Mouse (Mus musculus) layer of hippocampus, adult 2 months (tissue): ENCODE results near the gene Zfhx2. TPM values are rescaled to one million over a fixed set of nuclear protein-coding genes. Genes with fewer than 3 reads are reported as not detected.

Source experiments
- DNase-seq, 2 experiments: peaks; one replicate each; pipeline ENCODE4 v3.0.0; 2022; ENCODE audit warnings: low spot score in 2 of 2
- H3K27ac ChIP-seq: fragments of 200-600 bp; 2 replicates; pipeline ENCODE4 v1.8.1; 2022
- H3K4me3 ChIP-seq: fragments of 200-600 bp; 2 replicates; pipeline ENCODE4 v1.8.1; 2022; ENCODE audit warnings: mild to moderate bottlenecking
- CTCF ChIP-seq: fragments of 200-600 bp; conservative IDR thresholded peaks from 2 replicates; pipeline ENCODE4 v1.8.1; 2022; ENCODE audit warnings: antibody characterized with exemption, mild to moderate bottlenecking, moderate library complexity
- long read RNA-seq, 2 experiments: library from polyadenylated mRNA; stranded (forward); transcript quantifications; one replicate each; pipeline ENCODE4 v2.0.0; 2021; ENCODE audit warnings: borderline mapping rate in 2 of 2
- total RNA-seq, 2 experiments: library from RNA; stranded (reverse); gene quantifications; 2 replicates each; pipeline ENCODE4 v1.2.3; 2021

Gene Zfhx2
- total RNA-seq: 10 to 100 TPM; 55.5 to 67.3 TPM
- long read RNA-seq, experiment 1, partial matches to known transcripts: 15 of 16 reads
- long read RNA-seq, experiment 1, other reads (novel, unspliced or antisense): 1 of 16 reads
- long read RNA-seq, experiment 2, partial matches to known transcripts: 4 of 14 reads
- long read RNA-seq, experiment 2, other reads (novel, unspliced or antisense): 10 of 14 reads

DNA sequence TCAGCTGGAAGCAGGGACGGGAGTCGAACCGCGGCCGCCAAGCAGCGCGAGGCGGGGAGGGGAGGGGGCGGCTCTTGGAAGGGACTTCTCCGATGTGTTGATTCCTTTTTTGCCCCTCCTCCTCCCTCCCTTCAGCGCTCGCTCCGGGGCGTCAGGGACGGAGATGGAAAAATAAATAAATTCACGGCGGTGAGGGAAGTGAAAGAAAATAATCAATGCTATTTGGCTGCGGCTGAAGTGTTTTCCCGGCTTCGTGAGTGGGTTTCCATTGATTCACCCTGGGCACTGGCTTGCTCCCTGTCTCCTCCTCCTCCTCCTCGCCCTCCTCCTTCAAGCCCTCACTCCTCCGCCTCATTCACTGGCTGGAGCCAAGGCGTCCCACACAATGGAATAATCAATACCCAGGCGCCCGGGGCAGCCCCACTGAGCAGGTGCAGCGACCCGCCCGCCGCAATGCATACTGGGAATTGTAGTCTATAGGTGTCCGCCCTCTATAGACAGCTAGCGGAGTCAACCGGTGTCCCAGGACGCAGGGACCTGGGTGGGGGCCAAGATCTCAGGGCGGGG lies at the start of gene Zfhx2:
Zfhx2 (minus strand) TSS at position 314 of the 567 bp plus-strand sequence.
- peak; percentile 59 for TF ChIP-seq CTCF
- H3K27ac ChIP-seq: peak within 1 kb of the TSS; percentile 96
- H3K4me3 ChIP-seq: peak within 1 kb of the TSS; percentile 85
- DNase-seq: peak; percentile 96 to 98

DNA sequence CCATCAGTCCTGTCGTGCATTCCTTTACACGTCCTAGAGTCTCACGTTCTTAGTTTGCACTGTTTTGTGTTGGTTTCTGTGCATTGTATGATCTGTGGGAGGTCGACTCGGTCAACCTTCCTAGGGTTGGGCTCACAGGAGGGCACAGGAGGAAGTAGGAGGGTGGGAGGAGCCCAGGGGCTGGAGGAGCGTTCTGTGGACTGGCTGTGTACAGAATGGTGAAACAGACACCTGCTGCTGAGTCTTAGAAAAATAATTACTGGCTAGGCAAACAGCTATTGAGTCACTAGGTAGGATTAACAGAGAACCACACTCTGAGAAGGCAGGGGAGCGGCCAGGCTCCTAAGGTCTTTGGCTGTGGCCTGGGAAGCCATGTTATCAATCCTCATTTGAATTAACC lies 47.2 kb upstream of the Zfhx2 start:
- no peak overlapping the region for H3K4me3 ChIP-seq
- DNase-seq: no peak
- no peak overlapping the region for H3K27ac ChIP-seq
- no peak for TF ChIP-seq CTCF

DNA sequence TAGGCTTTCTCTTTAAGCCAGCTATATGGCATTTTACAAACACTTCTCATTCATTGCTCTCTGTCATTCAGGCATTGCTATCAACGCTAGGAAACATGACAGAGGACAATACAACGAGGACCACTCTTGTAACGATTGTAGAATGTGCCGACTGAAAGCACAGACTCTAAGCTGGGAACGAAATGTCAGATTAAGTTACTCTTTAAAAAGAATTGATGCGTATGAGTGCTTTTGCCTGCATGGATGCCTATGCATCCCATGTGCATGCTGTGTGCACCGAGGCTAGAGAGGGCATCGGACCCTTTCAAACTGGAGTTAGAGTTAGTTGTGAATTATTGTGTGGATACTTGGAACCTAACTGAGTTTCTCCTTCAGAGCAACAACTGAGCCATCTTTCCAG lies 43.6 kb upstream of the Zfhx2 start:
- Histone ChIP-seq H3K27ac (no peak overlapping the region), H3K4me3 (no peak overlapping the region)
- DNase-seq: no peak
- no peak for TF ChIP-seq CTCF

DNA sequence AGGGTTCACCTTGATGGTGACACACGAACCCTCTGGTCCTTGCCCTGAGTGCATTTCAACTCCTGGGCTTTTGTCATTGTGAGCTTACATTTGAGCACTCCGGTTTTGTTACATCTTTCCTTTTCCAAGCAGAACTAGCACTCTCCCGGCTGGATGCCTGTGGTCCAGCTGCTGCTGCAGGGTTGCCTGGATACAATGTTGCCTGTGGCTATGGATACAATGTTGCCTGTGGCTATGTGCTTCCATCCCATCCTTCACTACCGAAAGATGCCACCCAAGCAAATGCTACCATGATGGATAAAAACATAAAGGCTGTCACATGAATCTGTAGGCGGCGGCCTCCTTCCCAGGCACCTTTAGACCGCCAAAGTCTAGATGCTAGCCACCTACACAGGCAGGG lies 34.4 kb upstream of the Zfhx2 start:
- H3K4me3 ChIP-seq: no peak overlapping the region
- no peak for TF ChIP-seq CTCF
- DNase-seq: no peak
- H3K27ac ChIP-seq: peak overlapping the region; percentile 67

DNA sequence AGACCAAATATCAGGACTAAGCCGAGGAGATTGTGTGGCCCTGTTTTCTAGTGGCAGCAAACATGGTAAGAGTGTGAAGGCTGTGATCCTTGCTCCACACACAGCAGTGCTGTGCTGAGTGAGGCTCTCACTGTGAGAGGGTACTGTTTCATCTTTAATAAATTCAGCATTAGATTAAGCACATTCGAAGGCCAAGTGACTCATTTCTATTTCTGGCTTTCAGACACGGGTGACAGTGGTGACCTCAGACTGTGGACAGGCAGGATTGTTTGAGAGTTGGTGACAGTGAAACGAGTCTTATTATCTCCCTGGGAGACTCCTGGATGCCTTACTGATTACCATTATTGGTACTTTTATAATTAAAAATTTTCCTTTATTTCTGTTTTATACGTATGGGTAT lies 33.6 kb upstream of the Zfhx2 start:
- no peak for TF ChIP-seq CTCF
- Histone ChIP-seq H3K4me3 (no peak overlapping the region), H3K27ac (peak overlapping the region; percentile 67)
- DNase-seq: no peak

DNA sequence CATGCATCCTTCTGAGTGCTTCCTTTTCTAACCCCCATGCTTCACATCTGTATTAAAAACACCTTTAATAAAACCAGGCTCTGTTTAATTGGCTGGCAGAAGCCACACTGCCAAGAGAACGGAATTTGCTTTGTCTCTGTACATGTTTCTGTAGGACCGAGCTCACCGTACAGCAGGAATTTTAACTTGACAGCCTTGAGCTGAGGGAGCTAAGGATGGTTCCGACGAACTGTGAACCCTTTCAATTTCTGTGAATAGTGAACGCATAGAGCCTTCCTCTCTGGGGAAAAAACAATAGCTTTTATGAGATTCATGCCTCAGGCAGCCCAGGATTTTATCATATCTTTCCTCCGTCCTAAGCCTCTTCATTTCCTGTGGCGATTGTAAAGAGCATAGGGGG lies 30.2 kb upstream of the Zfhx2 start:
- TF ChIP-seq CTCF: no peak
- DNase-seq: no peak
- H3K27ac ChIP-seq: peak overlapping the region; percentile 72

DNA sequence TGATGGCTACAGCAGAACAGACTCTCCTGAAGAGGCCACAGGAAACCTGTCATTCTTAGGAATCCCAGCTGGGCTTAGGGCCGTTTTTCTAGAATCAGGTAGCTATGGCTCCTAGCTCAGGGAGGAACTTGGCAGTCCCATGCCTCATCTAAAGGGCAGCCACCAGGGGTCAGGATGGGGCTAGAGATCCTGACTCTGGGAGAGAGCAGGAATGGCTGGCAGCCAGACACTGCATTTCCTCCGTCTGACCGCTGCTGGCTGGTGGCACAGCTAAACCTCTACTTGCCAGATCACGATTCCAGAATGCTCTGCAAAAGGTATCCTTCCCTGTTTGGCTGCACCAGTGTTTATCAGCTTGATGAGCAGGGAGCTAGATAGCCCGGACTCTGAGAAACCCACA lies 29.8 kb upstream of the Zfhx2 start:
- peak overlapping the region; percentile 72 for H3K27ac ChIP-seq
- H3K4me3 ChIP-seq: no peak overlapping the region
- peak; percentile 74 for TF ChIP-seq CTCF
- DNase-seq: peak in 1 of 2 experiments; percentile 68

More for the DNA sequence above, 30.2 kb upstream of the Zfhx2 start:
- no peak overlapping the region for H3K4me3 ChIP-seq

DNA sequence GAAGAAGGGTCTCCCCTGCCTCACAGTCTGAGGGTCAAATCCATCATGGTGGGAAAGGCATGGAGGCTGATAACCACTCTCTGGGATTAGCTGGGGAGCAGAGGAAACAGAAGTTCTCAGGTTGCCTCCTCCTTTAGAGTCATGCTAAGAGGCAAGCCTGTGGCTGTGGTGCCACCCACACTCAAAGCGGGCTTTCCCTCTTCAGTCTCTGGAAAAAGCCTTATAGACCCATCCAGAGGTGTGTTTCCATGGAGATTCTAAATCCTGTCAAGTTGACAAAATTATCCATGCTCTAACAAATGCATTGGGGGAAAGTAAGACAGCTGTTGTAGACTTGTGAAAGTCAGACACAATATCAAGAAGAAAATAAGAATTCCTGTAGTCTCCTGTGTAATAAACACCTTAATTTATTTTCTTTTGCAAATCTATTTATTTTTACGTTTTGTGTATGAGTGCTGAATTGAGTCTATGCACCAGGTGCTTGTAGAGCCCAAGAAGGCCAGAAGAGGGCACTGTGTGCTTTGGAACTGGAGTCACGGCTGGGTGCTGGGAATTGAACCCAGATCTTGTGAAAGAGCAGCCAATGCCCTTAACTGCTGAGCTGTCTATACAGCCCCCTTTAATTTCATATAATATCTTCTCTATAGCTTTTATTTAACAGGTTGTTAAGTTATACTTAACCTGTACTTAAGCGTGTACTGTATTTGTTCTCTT lies 27.5 kb upstream of the Zfhx2 start:
- DNase-seq: no peak
- H3K27ac ChIP-seq: no peak overlapping the region

DNA sequence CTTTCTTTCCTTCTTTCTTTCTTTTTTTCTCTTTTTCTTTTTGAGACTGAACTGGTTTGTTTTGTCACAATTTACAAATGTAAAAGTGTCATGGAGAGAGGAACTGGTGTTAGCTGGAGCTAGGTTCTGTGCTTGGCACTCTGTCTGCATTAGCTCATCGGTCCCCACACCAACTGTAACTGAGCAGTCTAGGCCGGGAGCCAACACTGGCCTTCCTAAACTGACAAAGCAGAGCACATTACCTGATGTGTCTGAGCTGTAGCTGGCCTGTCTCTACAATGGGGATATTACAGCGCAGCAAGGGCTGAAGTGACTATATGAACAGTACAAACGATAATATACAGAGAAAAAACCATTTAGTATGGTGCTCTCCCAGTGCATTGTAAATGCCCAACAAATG lies 26.7 kb upstream of the Zfhx2 start:
- TF ChIP-seq CTCF: no peak
- Histone ChIP-seq H3K27ac (peak overlapping the region; percentile 72), H3K4me3 (no peak overlapping the region)
- DNase-seq: no peak

More for the DNA sequence above, 27.5 kb upstream of the Zfhx2 start:
- peak; percentile 71 for TF ChIP-seq CTCF
- no peak overlapping the region for H3K4me3 ChIP-seq

DNA sequence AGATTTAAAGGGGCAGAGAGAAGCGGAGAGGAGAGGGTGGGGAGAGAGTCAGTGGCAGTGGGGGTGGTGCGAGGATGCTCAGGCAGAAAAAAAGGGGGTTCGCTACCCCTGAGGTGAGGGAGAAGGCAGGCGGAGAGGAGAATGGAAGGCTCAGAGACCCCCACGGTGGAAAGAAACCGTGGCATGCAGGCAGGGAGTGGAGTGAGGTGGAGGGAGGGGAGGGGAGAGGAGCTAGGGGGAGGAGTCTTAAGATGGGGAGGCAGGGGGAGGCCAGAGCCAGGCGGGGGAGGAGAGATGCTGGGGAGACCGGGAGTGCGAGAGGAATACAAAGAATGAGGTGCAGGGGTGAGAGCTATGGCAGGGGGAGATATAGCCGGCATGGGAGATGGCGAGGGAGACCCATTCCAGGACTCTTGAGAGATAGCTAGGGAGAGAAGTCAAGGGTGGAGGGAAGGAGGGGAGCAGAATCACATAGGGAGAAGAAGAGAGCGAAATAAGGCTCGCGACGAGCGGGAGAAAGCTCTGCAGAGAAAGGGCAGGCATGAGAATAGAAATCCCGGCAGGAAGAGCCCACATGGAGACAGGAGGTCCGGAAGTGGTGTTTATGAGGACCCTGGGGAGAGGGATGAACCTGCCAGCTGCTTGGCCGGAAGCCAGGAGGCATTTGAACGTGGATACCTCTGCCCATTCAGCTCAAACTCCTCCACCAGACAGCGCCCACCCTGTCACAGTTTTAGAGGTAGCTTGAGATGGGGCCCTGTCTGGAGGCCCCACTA lies 24.5 kb upstream of the Zfhx2 start, which contains the start of gene Jph4:
Jph4 (minus strand) TSS at position 511 of the 776 bp plus-strand sequence.
- peak within 1 kb of the TSS; percentile 73 for H3K4me3 ChIP-seq
- DNase-seq: peak; percentile 75 to 85
- TF ChIP-seq CTCF: no peak
- H3K27ac ChIP-seq: peak within 1 kb of the TSS; percentile 96

DNA sequence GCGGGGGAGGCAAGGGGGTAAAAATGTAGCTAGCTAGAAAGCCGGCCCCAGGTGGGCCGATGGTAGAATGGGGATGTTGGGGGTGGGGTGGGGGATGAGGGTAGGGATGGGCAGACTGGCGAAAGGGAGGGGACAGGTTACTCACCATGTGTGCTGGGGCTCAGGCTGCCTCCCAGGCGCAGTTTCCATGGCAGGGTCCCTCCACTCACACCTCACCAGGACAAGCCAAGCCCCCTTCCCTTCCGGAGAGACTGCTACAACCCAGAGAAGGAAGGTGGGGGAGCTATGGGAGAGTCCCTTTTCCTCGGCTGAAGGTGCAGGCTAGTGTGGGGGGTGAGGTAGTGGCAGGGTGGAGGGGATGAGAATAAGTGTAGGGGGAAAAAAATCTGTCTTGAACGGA lies 23.7 kb upstream of the Zfhx2 start:
- TF ChIP-seq CTCF: no peak
- Histone ChIP-seq H3K4me3 (peak overlapping the region; percentile 73), H3K27ac (peak overlapping the region; percentile 96)
- DNase-seq: no peak

DNA sequence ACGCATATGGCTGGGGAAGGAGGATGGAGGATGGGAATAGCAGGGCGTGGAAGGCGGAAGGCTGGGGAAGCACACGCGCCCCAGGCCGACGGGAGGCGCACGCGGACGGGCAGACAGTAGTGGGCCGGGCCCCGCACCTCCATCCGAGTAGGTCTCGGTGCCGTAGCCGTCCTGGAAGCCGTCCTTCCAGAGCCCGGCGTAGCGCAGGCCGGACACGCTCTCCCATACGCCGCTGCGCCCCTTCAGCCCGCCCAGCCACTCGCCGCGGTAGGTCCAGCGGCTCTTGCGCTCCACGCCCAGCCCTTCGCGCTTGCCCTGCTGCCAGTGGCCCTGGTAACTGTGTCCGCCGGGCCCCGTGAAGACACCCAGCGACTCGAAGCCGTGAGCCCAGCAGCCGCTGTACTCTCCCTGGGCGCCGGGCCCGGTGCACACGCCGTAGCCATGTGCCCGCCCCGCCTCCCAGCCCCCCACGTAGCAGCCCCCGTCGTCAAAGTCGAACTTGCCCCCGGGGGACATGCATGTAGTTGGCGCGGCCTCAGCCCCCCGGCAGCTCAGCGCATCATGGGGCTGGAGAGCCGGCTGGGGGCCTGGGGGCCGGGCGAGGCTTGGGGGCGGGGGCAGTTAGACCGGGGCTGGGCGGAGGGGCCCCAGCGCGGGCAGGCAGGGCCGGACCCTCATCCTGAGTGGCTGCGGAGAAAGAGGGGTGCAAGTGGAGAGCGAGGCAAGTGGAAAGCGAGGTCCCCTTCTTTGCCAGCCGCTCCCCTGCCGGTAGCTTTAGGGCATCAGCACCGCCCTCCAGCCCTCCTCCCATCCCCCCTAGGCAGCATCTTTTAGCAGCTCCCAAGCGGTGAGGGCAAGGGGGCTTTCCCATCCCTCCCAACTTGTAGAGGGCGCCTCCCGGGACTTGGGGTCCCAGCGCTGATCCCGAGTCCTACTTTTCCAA lies 22.9 kb upstream of the Zfhx2 start:
- peak; percentile 68 for TF ChIP-seq CTCF
- Histone ChIP-seq H3K27ac (peak overlapping the region; percentile 96), H3K4me3 (peak overlapping the region; percentile 73)
- peak; percentile 63 to 70 for DNase-seq
